Mouse (Mus musculus): ENCODE measurements at regions not wholly inside any gene's neighbourhood (a gene's known extent, or its start where the extent isn't known, plus 50 kb on each side); places are given as distances from the start of the nearest gene placed in this dataset.
A peak's percentile ranks its signal among the peaks of the same experiment; 100 is the strongest.

DNA sequence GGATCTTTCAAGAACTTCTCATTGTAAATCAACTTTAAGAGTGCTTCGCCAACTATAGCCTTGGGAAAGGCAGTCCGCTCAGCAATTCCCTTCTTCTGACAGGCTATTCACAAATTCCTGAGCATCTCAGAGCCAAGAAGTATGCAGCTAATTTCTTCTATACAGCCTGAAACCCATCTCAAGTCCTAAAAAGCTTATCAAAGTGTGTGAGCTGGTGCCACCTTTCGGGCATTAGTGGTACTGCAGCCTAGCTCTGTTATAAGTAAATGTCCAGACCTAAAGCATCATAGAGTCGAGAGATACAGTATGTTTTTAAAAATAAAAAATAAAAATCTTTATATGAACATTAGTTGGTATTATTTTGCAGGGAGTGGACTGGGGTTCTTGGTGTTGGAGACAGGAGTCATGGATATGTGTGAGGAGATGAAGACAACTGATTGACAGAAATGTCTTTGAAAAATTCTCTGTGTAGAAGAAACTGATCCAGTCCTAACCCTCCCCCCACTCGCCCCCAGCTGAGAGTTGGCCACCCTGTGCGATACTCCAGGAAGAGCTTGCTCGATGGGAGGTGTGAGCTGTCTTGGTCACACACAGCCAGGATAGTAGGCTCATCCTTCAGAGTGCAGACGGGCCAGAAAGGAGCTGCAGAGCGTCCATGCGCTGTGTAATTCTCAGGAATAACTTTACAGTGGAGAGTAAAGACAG lies 56.4 kb downstream of the Bod1 start:
- 57% methylated on average over 10 of the region's 10 CpGs for WGBS
- no peaks in the 10 kb centered on the region for H3K27me3 ChIP-seq
- no peak overlapping the region for H3K27ac ChIP-seq
- H3K4me2 ChIP-seq: no peak overlapping the region
- no peaks in the 10 kb centered on the region for H3K36me3 ChIP-seq
- no peak overlapping the region for H3K4me3 ChIP-seq (replicated peaks)
- no peak; the same call in 1 of the 2 replicates for ATAC-seq (replicated peaks; ENCODE audit: low FRiP score)
- H3K4me1 ChIP-seq: no peaks in the 10 kb centered on the region
- no peak overlapping the region for H3K9ac ChIP-seq
- H3K9me3 ChIP-seq (replicated peaks): no peaks in the 10 kb centered on the region

- Histone ChIP-seq H3K4me3 (replicated peaks) (no peak overlapping the region), H3K4me2 (no peak overlapping the region), H3K9ac (no peak overlapping the region), H3K9me3 (replicated peaks) (no peaks in the 10 kb centered on the region), H3K36me3 (no peaks in the 10 kb centered on the region), H3K27me3 (no peaks in the 10 kb centered on the region), H3K4me1 (no peaks in the 10 kb centered on the region), H3K27ac (no peak overlapping the region)
- WGBS: 84% methylated on average over 7 of the region's 7 CpGs
- ATAC-seq (replicated peaks; ENCODE audit: low FRiP score): no peak
These were observed 57.3 kb downstream of the Bod1 start for GRCm38 (mm10) chr11:31614394-31614713.

DNA sequence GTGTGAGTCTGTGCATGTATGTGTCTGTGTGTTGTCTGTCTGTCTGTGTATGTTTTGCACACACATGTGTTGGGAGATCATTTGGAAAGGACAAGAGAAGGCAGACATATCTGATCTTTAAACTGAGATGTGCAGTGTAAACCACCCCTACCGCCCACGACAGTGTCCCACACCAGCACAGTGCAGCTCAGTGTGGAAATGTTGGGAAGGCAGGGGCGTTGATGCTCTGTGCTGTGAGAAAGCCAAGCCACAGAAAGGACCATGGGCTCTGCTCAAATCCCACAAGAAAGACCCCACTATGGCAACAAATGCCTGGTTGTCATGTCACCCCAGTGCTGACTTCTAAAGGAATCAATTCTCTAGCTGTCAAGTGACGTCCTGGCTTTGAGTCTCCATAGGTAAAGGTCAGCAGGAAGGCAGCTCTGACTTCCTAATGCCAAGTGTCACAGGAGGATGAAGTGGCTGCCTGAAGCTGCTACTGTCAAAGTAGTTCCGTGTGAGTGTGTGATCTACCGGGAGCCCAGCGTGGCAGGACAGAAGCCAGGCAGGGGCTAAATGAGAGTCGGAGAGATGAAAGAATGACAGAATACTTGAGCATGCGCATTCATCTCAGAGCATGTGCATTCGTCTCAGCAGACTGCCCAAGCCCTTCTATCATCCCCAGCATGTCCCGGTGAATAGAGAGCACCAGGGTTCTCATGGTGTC lies 57.8 kb downstream of the Bod1 start:
- Histone ChIP-seq H3K4me2 (no peak overlapping the region), H3K9ac (no peak overlapping the region), H3K4me1 (no peaks in the 10 kb centered on the region), H3K4me3 (replicated peaks) (no peak overlapping the region), H3K9me3 (replicated peaks) (no peaks in the 10 kb centered on the region), H3K36me3 (no peaks in the 10 kb centered on the region), H3K27me3 (no peaks in the 10 kb centered on the region), H3K27ac (no peak overlapping the region)
- 78% methylated on average over 11 of the region's 11 CpGs for WGBS
- ATAC-seq (replicated peaks; ENCODE audit: low FRiP score): no peak

DNA sequence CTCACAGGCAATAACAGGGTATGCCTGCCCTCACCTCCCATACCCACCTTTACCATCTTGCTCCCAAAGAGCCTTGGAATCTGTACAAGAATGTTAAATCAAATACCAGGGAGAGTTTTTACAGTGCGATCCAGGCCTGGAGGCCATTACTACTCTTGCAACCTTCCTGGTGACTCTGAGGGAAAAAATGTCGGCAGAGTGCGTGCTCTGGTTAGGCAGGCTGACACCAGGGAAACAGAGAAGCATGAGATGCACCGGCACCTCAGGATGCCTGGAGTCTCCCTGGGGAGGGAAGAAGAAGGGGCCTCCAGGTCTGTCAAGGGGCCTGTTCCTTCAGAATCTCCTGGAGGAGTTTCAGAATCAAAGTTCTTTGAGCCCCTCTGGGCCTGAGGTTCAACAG lies 63.2 kb downstream of the Bod1 start:
- Histone ChIP-seq H3K9me3 (replicated peaks) (no peaks in the 10 kb centered on the region), H3K9ac (no peak overlapping the region), H3K4me3 (replicated peaks) (no peak overlapping the region), H3K36me3 (no peaks in the 10 kb centered on the region), H3K4me2 (no peak overlapping the region), H3K27me3 (no peaks in the 10 kb centered on the region), H3K4me1 (no peaks in the 10 kb centered on the region), H3K27ac (no peak overlapping the region)
- no peak for ATAC-seq (replicated peaks; ENCODE audit: low FRiP score)
- WGBS: 86% methylated on average over 4 of the region's 4 CpGs

GRCm38 (mm10) chr11:31601499-31601898 lies 70.2 kb downstream of the Bod1 start:
- Histone ChIP-seq H3K4me2 (no peak overlapping the region), H3K27me3 (no peaks in the 10 kb centered on the region), H3K36me3 (no peaks in the 10 kb centered on the region), H3K9ac (no peak overlapping the region), H3K4me1 (no peaks in the 10 kb centered on the region), H3K9me3 (replicated peaks) (no peaks in the 10 kb centered on the region), H3K4me3 (replicated peaks) (no peak overlapping the region), H3K27ac (no peak overlapping the region)
- WGBS: 82% methylated on average over 7 of the region's 7 CpGs
- no peak for ATAC-seq (replicated peaks; ENCODE audit: low FRiP score)

DNA sequence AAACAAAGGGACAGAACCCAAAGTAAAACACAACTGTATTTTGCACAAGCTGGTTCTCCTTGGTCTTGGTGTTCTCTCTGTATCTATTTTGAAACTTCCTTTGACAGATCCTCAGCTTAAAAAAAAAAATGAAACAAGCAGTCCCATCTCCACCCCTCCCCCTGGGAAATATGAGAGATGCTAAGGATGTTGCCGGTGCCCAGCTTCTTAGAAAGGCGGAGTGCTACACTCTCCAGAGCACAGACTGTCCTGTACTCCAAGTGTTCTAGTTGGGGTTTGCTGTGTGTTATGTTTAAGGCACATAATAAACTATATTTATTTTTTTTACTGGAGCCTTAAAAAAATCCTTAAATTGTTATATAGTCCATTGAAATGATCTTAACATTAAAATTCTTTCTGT lies 78.1 kb downstream of the Bod1 start:
- WGBS: 89% methylated on average over 2 of the region's 2 CpGs
- Histone ChIP-seq H3K9me3 (replicated peaks) (no peaks in the 10 kb centered on the region), H3K27me3 (no peaks in the 10 kb centered on the region), H3K36me3 (no peaks in the 10 kb centered on the region), H3K4me2 (no peak overlapping the region), H3K4me1 (no peaks in the 10 kb centered on the region), H3K27ac (no peak overlapping the region), H3K4me3 (replicated peaks) (no peak overlapping the region), H3K9ac (no peak overlapping the region)
- no peak for ATAC-seq (replicated peaks; ENCODE audit: low FRiP score)

- 35% methylated on average over 11 of the region's 11 CpGs for WGBS
- Histone ChIP-seq H3K4me3 (replicated peaks) (no peak overlapping the region), H3K4me1 (no peaks in the 10 kb centered on the region), H3K27ac (no peak overlapping the region), H3K36me3 (no peaks in the 10 kb centered on the region), H3K4me2 (no peak overlapping the region), H3K27me3 (no peaks in the 10 kb centered on the region), H3K9me3 (replicated peaks) (no peaks in the 10 kb centered on the region), H3K9ac (no peak overlapping the region)
- ATAC-seq (replicated peaks; ENCODE audit: low FRiP score): no peak
These were observed 79.6 kb downstream of the Bod1 start for GRCm38 (mm10) chr11:31592061-31592460.

GRCm38 (mm10) chr11:31591037-31591554 lies 80.6 kb downstream of the Bod1 start:
- Histone ChIP-seq H3K36me3 (no peaks in the 10 kb centered on the region), H3K9ac (no peak overlapping the region), H3K4me3 (replicated peaks) (no peak overlapping the region), H3K27ac (no peak overlapping the region), H3K27me3 (no peaks in the 10 kb centered on the region), H3K4me2 (no peak overlapping the region), H3K9me3 (replicated peaks) (no peaks in the 10 kb centered on the region), H3K4me1 (no peaks in the 10 kb centered on the region)
- no peak for ATAC-seq (replicated peaks; ENCODE audit: low FRiP score)
- WGBS: 70% methylated on average over 6 of the region's 6 CpGs

DNA sequence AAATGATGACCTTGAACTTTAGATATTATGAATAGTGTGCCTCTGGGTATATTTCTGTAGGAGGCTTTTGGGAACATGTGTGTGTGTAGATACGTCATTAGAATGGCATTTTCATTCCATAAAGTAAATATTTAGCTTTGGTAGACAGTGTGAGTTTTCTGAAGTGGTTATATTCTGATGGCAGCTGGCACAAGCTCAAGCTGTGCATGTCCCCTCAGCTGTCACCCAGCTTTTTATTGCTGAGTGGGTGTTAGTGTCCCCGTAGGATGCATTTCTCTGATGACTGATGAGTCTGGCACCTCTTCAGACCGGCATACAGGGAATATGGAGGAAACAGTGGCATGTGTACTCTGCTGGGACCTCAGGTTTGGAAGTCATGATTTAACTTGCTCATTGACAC lies 96.7 kb downstream of the Bod1 start:
- no peak for ATAC-seq (replicated peaks; ENCODE audit: low FRiP score)
- no peaks in the 10 kb centered on the region for H3K36me3 ChIP-seq
- no peaks in the 10 kb centered on the region for H3K27me3 ChIP-seq
- H3K27ac ChIP-seq: no peak overlapping the region
- no peaks in the 10 kb centered on the region for H3K4me1 ChIP-seq
- no peak overlapping the region for H3K4me3 ChIP-seq (replicated peaks)
- H3K9ac ChIP-seq: no peak overlapping the region
- H3K4me2 ChIP-seq: no peak overlapping the region
- WGBS: 59% methylated on average over 3 of the region's 3 CpGs
- no peaks in the 10 kb centered on the region for H3K9me3 ChIP-seq (replicated peaks)

DNA sequence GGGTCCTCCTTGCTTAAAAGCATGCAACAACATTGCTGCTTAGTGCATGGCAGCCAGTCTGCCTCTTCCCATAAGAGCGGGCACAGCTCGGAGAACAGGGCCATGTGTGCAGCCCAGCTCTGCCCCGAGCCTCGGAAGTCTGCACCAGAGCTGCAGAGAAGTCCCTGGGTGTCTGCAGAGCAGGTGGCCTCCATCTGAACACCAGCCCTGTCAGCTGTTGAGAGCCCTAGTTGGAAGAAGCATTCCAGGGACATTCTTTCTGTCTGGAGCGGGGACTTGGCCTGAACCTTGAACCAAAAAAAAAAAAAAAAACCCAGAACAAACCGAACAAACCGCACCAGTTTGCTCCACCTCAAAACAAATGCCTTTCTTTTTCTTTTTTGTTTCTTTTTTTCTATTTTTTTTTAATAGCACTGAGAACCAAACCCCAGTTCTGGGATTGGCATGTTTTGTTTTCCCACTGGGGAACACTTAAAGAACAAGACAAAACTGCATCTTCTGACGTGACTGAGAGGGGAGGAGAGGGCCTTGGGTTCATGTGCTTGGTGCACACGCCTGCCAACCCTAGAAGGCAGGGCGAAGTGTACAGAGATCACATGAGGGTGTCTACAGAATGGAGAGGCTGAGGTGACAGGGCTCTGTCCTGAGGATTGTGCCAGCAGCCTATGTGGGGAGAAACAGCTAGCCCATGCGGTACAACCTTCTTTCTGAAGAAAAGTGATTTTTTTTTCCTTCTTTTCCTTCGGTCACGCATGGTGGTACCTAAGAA lies 106.8 kb downstream of the Bod1 start:
- H3K4me2 ChIP-seq: no peak overlapping the region
- ATAC-seq (replicated peaks; ENCODE audit: low FRiP score): peak; percentile 80

GRCm38 (mm10) chr11:31563826-31564741 lies 107.6 kb downstream of the Bod1 start:
- H3K27ac ChIP-seq: peak overlapping the region; percentile 19; the same call in 1 of the 2 replicates
- H3K36me3 ChIP-seq: no peaks in the 10 kb centered on the region
- no peaks in the 10 kb centered on the region for H3K9me3 ChIP-seq (replicated peaks)
- H3K4me1 ChIP-seq: peaks cover 13% of the 10 kb centered on the region
- WGBS: 39% methylated on average over 10 of the region's 10 CpGs
- no peaks in the 10 kb centered on the region for H3K27me3 ChIP-seq
- H3K4me3 ChIP-seq (replicated peaks): no peak overlapping the region
- no peak overlapping the region for H3K4me2 ChIP-seq
- no peak overlapping the region for H3K9ac ChIP-seq
- ATAC-seq (replicated peaks; ENCODE audit: low FRiP score): peak; percentile 34; the same call in 1 of the 2 replicates

More for the DNA sequence above, 106.8 kb downstream of the Bod1 start:
- peaks cover 13% of the 10 kb centered on the region for H3K4me1 ChIP-seq
- H3K4me3 ChIP-seq (replicated peaks): no peak overlapping the region
- no peaks in the 10 kb centered on the region for H3K9me3 ChIP-seq (replicated peaks)
- no peaks in the 10 kb centered on the region for H3K36me3 ChIP-seq
- no peaks in the 10 kb centered on the region for H3K27me3 ChIP-seq
- H3K27ac ChIP-seq: peak overlapping the region; percentile 51; the same call in 1 of the 2 replicates
- WGBS: 62% methylated on average over 13 of the region's 13 CpGs
- no peak overlapping the region for H3K9ac ChIP-seq
